In genomic region chr13:59176485-59176884, GRCm38 (mm10) we compare ENCODE assay signal across 16 mouse cellular contexts.
A peak's percentile ranks its signal among the peaks of the same experiment; 100 is the strongest.
DNase-seq lines count a peak whose midpoint lies in the region; ATAC-seq lines count a peak whose summit lies in the region.
"Had no signal": no experiment of that assay in that cellular context is flagged by ENCODE, and none has a peak within 500 bp of the region (broad histone marks: within the 10 kb centered on the region; RNA-seq: fewer than 3 reads in every experiment).

No protein-coding gene starts in this region.

- H3K9me3 ChIP-seq in kidney, embryonic 14.5 days (ENCODE audit: control insufficient read depth, low read length), result no peaks in the 10 kb centered on the region
- H3K9me3 ChIP-seq in midbrain, embryonic 13.5 days, result no peaks in the 10 kb centered on the region
- H3K9me3 ChIP-seq in midbrain, embryonic 15.5 days, result no peaks in the 10 kb centered on the region
- H3K9me3 ChIP-seq in limb, embryonic 10.5 days (replicated peaks), result no peaks in the 10 kb centered on the region
- H3K9me3 ChIP-seq: embryonic facial prominence, embryonic 13.5 days had no signal

- no peaks in the 10 kb centered on the region for H3K36me3 ChIP-seq in kidney, embryonic 14.5 days (ENCODE audit: control insufficient read depth, insufficient read depth, low read length)
- no peaks in the 10 kb centered on the region for H3K36me3 ChIP-seq in midbrain, embryonic 13.5 days
- H3K36me3 ChIP-seq in midbrain, embryonic 15.5 days (replicated peaks), result no peaks in the 10 kb centered on the region
- H3K36me3 ChIP-seq in limb, embryonic 10.5 days, result no peaks in the 10 kb centered on the region
- H3K36me3 ChIP-seq: embryonic facial prominence, embryonic 13.5 days had no signal

- H3K27me3 ChIP-seq in kidney, embryonic 14.5 days (ENCODE audit: control insufficient read depth, insufficient read depth, low read length), result no peaks in the 10 kb centered on the region
- no peaks in the 10 kb centered on the region for H3K27me3 ChIP-seq in midbrain, embryonic 13.5 days
- no peaks in the 10 kb centered on the region for H3K27me3 ChIP-seq in midbrain, embryonic 15.5 days (replicated peaks)
- H3K27me3 ChIP-seq in limb, embryonic 10.5 days (ENCODE audit: low read depth, poor library complexity, severe bottlenecking), result no peaks in the 10 kb centered on the region
- H3K27me3 ChIP-seq: embryonic facial prominence, embryonic 13.5 days had no signal

- ATAC-seq in kidney, embryonic 14.5 days (ENCODE audit: low FRiP score, low TSS enrichment), result peak; percentile 66
- 0 out of 2 replicates have a peak, but pooled peaks have one; percentile 34 for ATAC-seq in midbrain, embryonic 13.5 days
- no peak for ATAC-seq in midbrain, embryonic 15.5 days (replicated peaks)

- H3K4me1 ChIP-seq in kidney, embryonic 14.5 days (ENCODE audit: control insufficient read depth, insufficient read depth, low read length), result 0 out of 2 replicates have a peak, but pooled peaks cover 3% of the 10 kb centered on the region
- peaks cover 10% of the 10 kb centered on the region for H3K4me1 ChIP-seq in midbrain, embryonic 13.5 days (replicated peaks)
- peaks cover 17% of the 10 kb centered on the region; the same call in 1 of the 2 replicates for H3K4me1 ChIP-seq in midbrain, embryonic 15.5 days
- peaks cover 18% of the 10 kb centered on the region for H3K4me1 ChIP-seq in limb, embryonic 10.5 days

- no peak overlapping the region for H3K4me3 ChIP-seq in kidney, embryonic 14.5 days (ENCODE audit: low read length)
- no peak overlapping the region for H3K4me3 ChIP-seq in midbrain, embryonic 13.5 days (replicated peaks)
- H3K4me3 ChIP-seq in midbrain, embryonic 15.5 days, result no peak overlapping the region
- no peak overlapping the region for H3K4me3 ChIP-seq in limb, embryonic 10.5 days
- H3K4me3 ChIP-seq: embryonic facial prominence, embryonic 13.5 days had no signal

- no peak for DNase-seq in kidney, postnatal 4 days
- DNase-seq in limb, embryonic 10.5 days (ENCODE audit: low spot score), result no peak
- DNase-seq in urinary bladder, postnatal 14 days (ENCODE audit: low spot score), result no peak
- DNase-seq in retina, postnatal 1 day, result no peak
- DNase-seq: adrenal gland, postnatal 36 days; cerebellum, adult 8-10 months; gastrocnemius, postnatal 10 days; kidney, adult 8-10 months; lung, adult 2 months; lung, postnatal 36 days; thymus, postnatal 4 days had no signal

- H3K4me2 ChIP-seq in kidney, embryonic 14.5 days (replicated peaks; ENCODE audit: low read depth, low read length), result no peak overlapping the region
- H3K4me2 ChIP-seq in midbrain, embryonic 13.5 days (replicated peaks), result no peak overlapping the region
- no peak overlapping the region for H3K4me2 ChIP-seq in midbrain, embryonic 15.5 days
- H3K4me2 ChIP-seq: hindbrain, embryonic 14.5 days had no signal

- peak overlapping the region; percentile 80 for H3K27ac ChIP-seq in kidney, embryonic 14.5 days (ENCODE audit: low read depth, low read length)
- no peak overlapping the region for H3K27ac ChIP-seq in midbrain, embryonic 13.5 days
- no peak overlapping the region for H3K27ac ChIP-seq in midbrain, embryonic 15.5 days
- H3K27ac ChIP-seq in limb, embryonic 10.5 days, result peak overlapping the region; percentile 75
- H3K27ac ChIP-seq: hindbrain, embryonic 14.5 days had no signal

- H3K9ac ChIP-seq in kidney, embryonic 14.5 days (ENCODE audit: low read depth, low read length), result no peak overlapping the region
- H3K9ac ChIP-seq in midbrain, embryonic 13.5 days (replicated peaks), result no peak overlapping the region
- H3K9ac ChIP-seq in midbrain, embryonic 15.5 days, result no peak overlapping the region
- H3K9ac ChIP-seq: embryonic facial prominence, embryonic 13.5 days; hindbrain, embryonic 14.5 days had no signal

- 62% methylated on average over 9 of the region's 9 CpGs for WGBS in kidney, embryonic 14.5 days
- WGBS in midbrain, embryonic 13.5 days, result 85% methylated on average over 9 of the region's 9 CpGs
- 79% methylated on average over 9 of the region's 9 CpGs for WGBS in midbrain, embryonic 15.5 days
- 77% methylated on average over 9 of the region's 9 CpGs for WGBS in limb, embryonic 10.5 days

Comparison
In these comparisons a context has a peak if more than half of its experiments do, and no peak if none do; other contexts are left out.
1. H3K27ac ChIP-seq: peak in kidney, embryonic 14.5 days (single experiment) and limb, embryonic 10.5 days (single experiment); none in midbrain, embryonic 13.5 days (single experiment) and midbrain, embryonic 15.5 days (single experiment).